Mouse (Mus musculus): Measurements from ENCODE around the gene Plcl2. TPM values are rescaled to one million over a fixed set of nuclear protein-coding genes. Genes with fewer than 3 reads are reported as not detected.

Plcl2 gene
- total RNA-seq, 4 experiments from 2014 or later, result 29.8 to 45.2 (median 39.3) TPM

GRCm38 (mm10) chr17:50499091-50499790 lies 10.0 kb upstream of the Plcl2 start:
- DNase-seq (ENCODE audit: low spot score in 2 of 2), result no peak

GRCm38 (mm10) chr17:50500806-50501205 lies 8.4 kb upstream of the Plcl2 start:
- DNase-seq (ENCODE audit: low spot score in 2 of 2), result no peak

DNA sequence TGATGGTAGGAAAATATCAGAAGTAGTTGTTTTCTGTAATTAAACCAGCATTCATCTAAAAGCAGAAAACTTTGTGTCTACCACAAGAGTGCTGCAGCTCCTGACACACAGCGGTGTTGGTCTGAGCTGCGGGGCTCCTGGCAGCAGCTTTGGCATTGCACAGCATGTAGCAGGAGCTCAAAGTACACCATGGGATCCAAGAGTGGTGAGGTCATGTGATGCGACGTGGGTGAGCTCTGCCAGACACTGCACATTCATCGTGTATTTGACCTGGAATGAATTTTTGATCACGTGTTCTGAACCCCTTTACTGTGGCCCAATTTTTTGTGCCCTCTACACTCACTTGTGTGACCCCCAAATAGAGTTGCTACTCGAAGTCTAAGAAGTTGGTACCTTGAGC lies 6.1 kb upstream of the Plcl2 start:
- DNase-seq (ENCODE audit: low spot score in 2 of 2), result no peak

GRCm38 (mm10) chr17:50504070-50504846 lies 4.9 kb upstream of the Plcl2 start:
- DNase-seq (ENCODE audit: low spot score in 2 of 2), result no peak

GRCm38 (mm10) chr17:50505910-50506634 lies 3.1 kb upstream of the Plcl2 start:
- peak in 1 of 2 experiments; percentile 32 for DNase-seq (ENCODE audit: low spot score in 2 of 2)

DNA sequence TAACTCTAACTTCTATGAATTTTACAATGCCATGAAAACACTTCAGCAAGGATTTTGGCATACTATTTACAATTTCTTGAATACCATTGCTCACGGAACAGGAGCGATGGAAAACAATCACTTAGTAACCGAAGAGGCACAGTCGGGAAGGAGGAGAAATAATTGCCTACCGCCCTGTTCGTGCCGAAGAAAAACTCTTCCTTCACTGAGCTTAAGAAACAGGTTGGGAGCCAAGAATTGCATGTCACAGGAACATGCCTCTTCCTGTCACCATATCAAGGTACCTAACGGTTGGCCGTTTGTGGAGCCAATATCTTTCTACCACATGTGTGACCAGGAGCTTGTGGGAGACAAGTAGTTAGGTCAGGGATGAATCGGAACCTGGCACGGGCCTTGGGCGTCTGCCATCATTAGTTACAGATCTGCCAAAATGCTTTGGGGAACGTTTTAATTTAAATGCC lies 2.3 kb upstream of the Plcl2 start:
- DNase-seq (ENCODE audit: low spot score in 2 of 2), result peak in 1 of 2 experiments; percentile 15

DNA sequence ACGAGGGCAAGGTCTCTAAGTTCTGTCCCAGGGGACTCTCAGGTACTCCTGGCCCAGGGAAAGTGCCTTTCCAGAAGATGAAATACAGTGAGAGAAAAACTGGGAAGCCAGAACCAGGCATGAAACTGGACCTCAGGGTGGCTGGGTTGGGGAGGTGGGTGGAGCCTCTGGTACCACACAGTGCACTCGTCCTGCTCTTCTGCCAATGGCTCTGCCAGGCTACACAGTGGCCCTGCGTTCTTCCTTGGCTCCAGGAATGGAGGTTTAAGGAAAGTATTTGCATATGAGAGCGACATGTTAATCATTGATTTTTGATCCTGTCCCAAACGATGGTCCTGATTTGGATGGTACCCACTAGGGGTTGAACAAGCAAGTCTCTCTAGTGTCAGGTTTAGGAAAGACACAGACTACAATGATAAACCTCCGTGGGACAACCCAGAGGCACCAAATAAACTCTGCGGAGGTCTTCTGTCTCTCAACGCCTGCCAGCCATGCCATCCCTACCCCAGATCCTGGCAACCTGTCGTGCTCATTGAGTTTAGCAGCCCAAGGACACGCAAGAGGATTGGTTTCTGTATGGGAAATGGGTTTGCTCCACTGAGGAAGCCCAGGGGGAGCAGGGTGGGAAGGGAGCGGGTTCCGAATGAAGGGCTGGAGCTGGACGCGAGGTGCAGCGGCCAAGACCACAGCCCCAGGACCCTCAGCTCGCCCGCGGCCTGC lies 988 bp upstream of the Plcl2 start:
- DNase-seq (ENCODE audit: low spot score in 2 of 2), result peak in 1 of 2 experiments; percentile 17

GRCm38 (mm10) chr17:50508775-50509250 lies 390 bp upstream of the Plcl2 start:
- peak; percentile 66 to 77 for DNase-seq (ENCODE audit: low spot score in 2 of 2)

DNA sequence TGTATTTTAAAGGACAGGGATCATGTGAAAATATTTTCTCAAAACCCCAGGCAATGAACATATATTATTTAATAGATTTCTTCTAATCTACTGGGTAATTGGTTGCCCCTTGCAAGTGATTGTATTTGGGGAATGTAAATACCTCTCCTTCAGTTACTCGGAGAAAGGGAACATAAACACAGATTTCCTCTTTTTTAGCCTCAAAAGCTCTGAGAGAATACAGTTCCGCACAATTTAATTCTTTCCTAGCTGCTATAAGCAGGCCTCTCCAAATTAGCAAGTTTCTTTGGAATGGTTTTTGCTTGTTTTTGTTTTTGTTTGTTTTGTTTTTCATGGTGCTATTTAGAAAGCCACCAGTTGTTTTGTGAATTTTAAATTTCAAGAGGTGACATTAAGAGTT lies 1.1 kb downstream of the Plcl2 start:
- DNase-seq (ENCODE audit: low spot score in 2 of 2), result no peak

DNA sequence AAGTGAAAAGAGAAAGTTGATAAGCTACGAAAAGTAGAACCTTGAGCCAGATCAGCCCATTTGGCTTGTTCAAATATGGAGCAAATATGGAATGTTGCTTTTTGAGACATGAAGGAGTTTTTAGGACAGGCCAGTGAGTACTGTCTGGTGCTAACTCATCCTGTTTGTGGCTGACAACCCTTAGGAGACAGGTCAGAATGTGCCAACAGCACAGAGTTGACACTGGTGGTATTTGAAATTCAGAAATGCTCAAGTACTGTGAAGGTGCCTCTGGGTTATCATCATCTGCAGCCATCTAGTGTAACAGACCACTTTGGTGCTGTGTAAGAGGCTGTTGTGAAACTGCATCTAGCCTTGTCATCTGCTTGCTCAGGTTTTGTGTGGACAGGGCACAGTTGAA lies 1.5 kb downstream of the Plcl2 start:
- no peak for DNase-seq (ENCODE audit: low spot score in 2 of 2)

DNA sequence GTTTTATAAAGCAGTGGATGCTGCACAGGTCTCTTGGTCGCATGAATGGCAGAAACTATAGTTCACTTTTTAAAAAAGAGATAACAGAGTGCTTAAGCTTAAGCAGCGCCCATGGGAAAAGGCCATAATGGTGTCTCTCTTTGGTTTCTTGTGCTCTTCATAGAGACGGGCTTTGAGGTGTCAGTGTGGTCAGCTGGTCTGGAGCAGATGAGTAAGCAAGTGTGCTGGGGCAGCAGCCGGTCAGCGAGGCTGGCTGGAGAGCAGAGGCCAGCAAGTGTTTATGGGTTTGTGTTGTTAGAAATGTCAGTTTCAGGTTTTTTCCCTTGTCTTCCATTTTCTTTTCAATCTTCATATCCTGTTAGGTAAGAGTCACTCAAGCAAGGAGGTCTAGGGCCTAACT lies 3.0 kb downstream of the Plcl2 start:
- DNase-seq (ENCODE audit: low spot score in 2 of 2), result no peak

DNA sequence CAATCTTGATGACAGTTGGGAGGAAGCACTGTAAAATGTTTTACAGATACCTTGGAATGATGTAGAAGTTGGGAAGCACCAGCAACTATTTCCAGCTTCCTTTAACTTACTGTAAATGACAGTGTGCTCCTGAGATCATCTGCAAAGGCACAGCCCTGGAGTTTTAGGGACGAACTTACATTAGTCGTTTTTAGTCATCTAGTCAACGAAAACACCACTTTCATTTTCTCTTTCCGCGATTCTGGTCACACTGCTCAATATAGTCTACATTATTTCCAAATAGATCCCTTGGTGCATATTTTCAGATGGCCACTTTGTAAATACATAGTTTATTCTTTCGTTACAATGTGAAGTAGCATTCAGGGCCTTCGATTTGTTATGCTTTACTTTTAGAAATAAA lies 3.6 kb downstream of the Plcl2 start:
- no peak for DNase-seq (ENCODE audit: low spot score in 2 of 2)

GRCm38 (mm10) chr17:50513376-50513775 lies 4.2 kb downstream of the Plcl2 start:
- no peak for DNase-seq (ENCODE audit: low spot score in 2 of 2)

DNA sequence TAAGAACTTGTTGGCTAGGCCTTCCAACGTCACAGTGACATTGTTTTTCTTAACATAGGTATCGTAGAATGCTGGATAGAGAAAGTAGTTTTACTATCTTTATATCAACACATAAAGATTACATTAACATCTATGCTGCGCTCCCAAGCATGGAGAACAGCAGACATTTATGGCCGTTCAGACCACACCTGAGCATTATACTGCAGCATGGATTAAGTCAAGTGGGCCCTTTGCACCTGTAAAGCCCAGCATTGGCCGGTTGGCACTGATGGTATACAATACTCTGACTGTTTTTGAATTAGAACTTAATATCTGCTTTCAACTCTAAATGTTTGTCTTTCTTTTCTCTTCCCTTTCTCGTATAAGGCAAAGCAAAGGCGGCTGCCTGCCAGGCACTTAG lies 4.8 kb downstream of the Plcl2 start:
- DNase-seq (ENCODE audit: low spot score in 2 of 2), result no peak

- DNase-seq (ENCODE audit: low spot score in 2 of 2), result no peak
These were observed 6.7 kb downstream of the Plcl2 start for GRCm38 (mm10) chr17:50515926-50516325.

- no peak for DNase-seq (ENCODE audit: low spot score in 2 of 2)
These were observed 8.7 kb downstream of the Plcl2 start for GRCm38 (mm10) chr17:50517781-50518415.

DNA sequence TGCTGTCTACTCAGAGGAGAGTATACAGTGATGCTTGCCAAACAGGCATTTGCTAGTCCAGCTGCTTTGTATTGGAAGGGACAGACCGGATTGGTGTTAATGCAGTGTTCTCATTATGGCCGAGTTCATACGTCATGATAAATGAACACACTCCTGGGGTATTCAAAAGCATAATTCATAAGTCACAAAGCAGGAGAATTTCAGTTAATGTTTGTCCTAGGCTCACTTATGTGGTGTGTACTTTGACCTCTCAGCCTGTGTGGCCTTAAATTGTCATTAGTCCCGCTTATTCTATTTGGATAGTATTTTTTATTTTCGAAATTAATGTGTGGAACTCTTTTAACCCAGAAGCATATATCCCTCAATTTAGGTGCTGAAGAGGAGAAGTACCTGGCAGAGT lies 10.4 kb downstream of the Plcl2 start:
- no peak for DNase-seq (ENCODE audit: low spot score in 2 of 2)

DNA sequence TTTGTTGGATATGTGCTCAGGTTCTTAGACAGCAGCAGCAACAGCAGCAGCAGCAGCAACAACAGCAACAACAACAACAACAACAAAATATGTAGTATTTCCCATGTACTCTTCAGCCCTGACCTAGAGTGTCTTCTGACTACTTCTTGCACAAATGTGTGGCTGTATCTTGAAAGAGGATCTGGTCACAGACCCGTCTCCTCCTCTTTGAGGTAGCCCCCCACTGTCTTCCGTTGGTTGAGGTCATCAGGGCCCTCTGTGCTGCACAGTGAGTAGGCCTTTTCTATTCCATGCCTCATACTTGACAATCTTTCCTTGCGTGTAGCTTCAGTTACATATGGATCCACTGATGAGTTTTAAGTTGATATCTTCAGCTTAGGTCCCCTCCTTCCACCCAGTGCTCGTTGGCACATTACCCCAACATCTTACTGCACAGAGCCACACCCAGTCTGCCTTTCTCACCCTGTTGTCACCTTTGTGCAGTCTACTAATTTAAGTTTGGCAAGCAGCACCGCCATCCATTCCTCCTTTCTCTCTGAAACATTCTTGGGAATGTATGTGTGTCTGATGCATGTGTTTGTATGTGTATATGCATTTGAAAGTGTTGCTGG lies 13.4 kb downstream of the Plcl2 start:
- DNase-seq (ENCODE audit: low spot score in 2 of 2), result no peak

DNA sequence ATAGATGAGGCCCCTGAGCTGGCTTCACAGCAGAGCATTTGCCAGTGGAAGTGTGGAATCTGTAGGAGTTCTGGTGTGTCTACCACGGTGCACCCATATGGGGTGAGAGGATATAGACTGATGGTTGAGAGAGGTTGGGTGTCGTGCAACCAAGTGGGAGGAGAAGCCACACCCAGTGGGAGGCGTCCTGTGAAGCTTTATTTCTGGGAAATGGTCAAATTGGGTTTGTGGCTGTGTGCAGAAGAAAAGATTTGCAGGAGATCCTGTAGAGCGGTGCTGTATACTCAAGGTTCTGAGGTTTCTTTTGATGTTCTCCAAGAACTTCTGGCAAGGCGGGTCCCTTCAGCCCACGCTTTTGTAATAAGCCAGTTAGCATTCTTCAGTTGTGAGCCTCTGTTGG lies 15.8 kb downstream of the Plcl2 start:
- DNase-seq (ENCODE audit: low spot score in 2 of 2), result no peak

- no peak for DNase-seq (ENCODE audit: low spot score in 2 of 2)
These were observed 16.6 kb downstream of the Plcl2 start for GRCm38 (mm10) chr17:50525821-50526220.

Measured in gastrocnemius, adult 8-10 months (tissue).